Mouse (Mus musculus): ENCODE data around the gene Zfp36l1.

Gene Zfp36l1

GRCm38 (mm10) chr12:80130558-80131358 lies 17.9 kb upstream of the Zfp36l1 start:
- DNase-seq, result peak; percentile 71

- DNase-seq, result peak; percentile 52
These were observed 16.7 kb upstream of the Zfp36l1 start for GRCm38 (mm10) chr12:80129531-80129930.

DNA sequence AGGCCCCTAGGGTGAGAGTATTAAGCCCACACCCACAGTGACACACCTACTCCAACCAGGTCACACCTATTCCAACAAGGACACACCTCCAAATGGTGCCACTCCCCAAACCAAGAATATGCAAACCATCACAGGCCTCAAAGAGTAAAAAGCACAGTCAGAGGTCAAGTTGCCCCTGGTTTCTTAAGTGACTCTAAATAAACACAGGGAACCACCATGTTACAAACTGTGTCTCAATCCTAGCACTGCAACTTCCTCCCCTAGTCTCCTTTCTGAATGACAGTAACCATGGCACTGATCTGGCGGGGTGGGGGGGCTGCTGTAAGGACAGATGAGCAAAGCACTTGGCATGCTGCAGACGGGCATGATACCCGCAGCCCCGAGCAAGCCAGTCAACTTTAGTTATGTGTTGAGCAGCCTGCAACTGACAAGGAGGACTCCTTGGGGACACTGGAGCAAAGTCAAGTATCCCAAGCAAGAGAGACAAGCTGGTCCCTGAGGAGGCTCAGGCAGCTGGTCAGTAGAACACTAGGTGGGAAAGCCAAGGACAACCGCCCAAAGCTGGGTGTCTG lies 14.5 kb upstream of the Zfp36l1 start:
- no peak for DNase-seq

GRCm38 (mm10) chr12:80125316-80125715 lies 12.5 kb upstream of the Zfp36l1 start:
- peak; percentile 69 for DNase-seq

GRCm38 (mm10) chr12:80124756-80125155 lies 11.9 kb upstream of the Zfp36l1 start:
- DNase-seq, result no peak

GRCm38 (mm10) chr12:80124211-80124610 lies 11.4 kb upstream of the Zfp36l1 start:
- no peak for DNase-seq

GRCm38 (mm10) chr12:80123227-80123803 lies 10.5 kb upstream of the Zfp36l1 start:
- DNase-seq, result no peak

DNA sequence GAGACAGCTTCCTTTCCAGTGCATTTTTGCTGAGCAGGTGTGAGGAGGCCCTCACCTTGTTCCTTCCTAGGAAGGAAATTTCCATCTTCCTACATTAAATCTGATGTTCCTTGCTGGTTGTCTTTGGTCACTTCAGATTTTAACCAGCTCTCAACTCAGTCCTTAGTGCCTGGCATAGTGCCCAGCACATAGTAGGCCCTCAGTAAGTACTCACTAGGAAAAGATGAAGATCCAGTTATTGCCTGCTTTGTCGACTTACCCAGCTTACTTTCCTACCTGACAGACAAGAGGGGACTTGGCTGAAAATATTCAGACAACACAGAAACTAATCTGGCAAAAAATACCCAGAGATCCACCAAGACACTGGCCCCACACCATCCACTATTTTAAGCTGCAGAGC lies 8.6 kb upstream of the Zfp36l1 start:
- no peak for DNase-seq

DNA sequence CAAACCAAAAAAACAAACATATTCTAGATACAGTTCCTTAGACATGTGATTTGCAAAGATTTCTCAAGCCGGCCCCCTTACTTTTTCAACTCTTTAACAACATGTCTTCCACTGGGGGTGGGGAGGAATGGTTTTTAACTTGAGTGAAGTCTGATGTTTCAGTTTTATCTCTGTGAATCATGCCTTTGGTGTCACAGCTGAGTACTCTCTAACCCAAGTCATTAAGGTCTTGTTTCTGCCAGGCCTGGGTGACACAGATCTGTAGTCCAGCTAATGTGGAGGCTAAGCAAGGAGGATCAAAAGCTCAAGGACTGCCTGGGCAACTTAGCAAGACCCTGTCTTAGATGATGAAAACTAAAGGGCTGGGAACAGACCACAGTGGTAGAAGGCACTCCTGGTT lies 5.8 kb upstream of the Zfp36l1 start:
- DNase-seq, result no peak

DNA sequence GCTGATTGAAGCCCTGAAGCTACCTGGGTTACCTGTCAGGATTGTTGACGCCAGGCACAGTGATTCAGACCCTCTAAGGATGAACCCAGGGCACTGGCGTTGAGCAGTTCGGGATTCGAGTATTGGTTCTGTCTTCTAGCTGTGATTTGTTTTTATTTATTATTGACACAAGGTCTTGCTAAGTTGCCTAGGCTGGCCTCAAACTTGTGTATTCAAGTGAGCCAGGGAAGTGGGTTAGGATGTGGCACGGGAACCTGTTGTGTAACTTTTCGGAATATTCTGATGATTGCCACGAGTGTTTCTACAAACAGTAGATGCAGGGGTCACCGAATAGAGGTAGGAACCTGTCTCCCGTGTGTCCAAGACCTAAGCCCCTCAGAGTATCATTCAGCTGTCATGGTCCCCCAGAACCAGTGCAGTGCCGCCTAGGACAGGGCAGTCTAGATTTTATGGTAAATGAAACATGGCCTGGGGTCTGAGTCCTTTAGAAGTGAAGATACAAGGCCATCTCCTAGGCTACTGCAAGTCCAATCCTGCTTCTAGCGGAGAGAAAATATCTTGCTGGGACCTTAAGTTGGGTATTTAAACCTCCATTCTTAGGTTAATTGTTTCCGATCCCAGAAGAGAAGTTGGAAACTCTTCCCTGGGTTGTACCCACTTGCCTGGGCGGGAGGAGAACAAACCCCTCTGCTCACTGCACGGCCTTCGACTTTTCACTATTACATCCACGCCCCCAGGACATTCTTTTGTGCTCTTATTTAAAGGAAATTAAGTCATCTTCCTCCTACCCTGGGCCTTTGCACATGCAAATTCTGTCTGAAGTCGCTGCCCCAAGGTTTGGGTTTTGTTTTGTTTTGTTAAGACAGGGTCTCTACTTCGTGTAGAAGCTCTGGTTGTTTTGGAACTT lies 3.6 kb upstream of the Zfp36l1 start:
- peak; percentile 43 for DNase-seq

GRCm38 (mm10) chr12:80115863-80116194 lies 3.0 kb upstream of the Zfp36l1 start:
- no peak for DNase-seq

DNA sequence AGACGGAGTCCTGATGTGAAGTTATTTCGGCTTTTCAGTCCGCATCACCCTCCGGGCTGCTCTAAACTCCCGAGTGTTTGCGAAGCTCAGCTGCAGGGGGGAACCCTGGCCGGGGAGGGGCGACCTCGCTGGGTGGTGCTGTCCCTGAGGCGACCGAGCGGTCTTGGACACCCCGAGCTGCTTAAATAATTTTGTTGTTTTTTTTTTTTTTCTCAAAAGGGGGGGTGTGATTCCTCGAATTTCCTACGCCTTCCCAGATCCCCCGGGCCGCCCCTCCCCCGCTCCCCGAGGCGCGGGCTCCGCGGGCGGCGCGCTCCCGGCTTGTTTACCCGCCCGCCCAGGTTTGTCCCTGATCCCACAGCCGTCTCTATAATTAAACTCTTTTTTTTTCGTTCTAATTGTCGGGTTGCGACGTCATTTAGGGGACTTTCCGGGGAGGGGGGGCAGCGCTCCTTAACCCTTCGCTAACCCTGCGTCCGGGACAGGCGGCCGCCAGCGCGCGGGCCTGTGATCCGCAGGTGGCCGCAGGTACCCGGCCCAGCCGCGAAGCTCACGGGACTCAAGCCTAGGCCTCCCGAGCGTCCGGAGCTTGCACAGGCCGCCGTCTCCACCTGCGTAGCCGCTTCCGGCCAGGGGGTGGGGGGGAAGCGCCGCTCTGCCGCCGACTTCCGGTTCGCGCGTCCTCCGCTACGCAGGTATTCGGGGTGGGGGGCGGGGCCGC lies 2.5 kb upstream of the Zfp36l1 start:
- DNase-seq, result peak; percentile 86

DNA sequence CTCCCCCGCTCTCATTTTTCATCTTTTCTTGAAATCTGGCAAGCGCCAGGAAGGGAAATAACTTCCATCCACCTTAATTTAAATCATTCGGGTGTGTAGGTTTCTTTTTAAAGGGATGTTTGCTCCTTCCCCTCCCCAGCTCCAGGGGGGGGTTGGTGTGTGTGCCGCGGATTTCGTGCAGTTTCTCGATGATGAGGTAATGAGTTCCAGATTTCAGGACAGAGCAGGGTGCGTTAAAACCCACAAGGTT lies 2.0 kb upstream of the Zfp36l1 start:
- no peak for DNase-seq

DNA sequence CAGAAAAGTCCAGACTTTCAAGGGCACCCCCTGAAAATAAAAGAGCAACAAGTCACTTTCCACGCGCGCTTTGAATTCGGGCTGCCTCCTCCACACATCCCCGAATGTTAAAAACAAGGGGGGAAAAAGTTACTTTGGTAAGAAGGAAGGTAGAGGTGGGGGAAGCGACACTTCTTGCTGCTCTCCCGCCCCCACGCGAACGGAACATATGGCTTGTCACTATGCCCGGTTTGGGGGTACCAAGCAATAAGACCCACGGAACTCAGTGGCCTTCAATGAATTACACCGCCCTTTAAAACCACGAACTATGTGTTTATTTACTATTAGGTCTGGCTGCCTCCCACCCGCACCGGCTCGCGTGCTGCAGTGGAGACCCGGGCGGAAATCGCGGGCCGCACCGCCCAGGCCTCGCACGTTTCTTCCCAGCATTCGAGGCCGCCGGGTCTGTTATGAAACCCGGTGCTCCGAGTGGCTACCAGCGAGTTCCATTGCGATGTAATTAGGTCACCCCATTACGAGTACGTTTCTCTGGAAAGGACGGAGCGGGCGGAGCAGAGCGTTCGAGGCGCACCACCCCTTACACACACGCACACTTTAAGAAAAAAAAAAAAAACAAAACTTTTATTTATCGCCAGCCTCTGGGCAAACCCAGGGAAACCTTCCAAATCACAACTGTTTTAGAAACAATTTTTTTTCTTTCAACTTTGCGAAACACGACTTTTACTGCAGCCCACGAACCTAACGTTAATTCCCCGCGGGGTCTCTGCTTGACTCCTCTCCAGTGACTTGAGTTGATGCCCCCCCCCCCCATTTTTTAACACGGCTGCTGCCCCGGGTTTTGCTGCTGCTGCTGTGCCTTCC lies 1.4 kb upstream of the Zfp36l1 start:
- peak; percentile 89 for DNase-seq

DNA sequence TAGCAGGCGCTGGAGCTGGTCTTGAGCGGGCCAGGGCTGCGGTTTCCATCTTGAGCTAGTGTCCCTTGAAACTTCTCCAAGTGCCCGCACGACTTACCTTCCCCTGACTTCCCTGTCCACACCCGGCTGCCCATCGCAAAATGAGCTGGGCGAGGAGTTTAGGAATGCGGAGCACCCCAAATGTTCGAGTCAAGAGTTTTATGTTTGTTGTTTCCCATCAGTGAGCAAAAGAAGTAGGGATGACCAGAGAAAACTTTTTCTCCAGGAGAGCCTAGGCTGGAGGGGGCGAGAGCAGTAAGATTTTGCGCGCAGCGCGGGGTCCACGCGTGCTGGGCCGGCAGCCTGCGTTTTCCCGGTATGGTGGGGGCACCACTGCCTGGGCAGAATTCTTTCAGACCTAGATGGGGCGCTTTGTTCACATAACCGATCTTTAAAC lies 791 bp upstream of the Zfp36l1 start:
- peak; percentile 74 for DNase-seq

DNA sequence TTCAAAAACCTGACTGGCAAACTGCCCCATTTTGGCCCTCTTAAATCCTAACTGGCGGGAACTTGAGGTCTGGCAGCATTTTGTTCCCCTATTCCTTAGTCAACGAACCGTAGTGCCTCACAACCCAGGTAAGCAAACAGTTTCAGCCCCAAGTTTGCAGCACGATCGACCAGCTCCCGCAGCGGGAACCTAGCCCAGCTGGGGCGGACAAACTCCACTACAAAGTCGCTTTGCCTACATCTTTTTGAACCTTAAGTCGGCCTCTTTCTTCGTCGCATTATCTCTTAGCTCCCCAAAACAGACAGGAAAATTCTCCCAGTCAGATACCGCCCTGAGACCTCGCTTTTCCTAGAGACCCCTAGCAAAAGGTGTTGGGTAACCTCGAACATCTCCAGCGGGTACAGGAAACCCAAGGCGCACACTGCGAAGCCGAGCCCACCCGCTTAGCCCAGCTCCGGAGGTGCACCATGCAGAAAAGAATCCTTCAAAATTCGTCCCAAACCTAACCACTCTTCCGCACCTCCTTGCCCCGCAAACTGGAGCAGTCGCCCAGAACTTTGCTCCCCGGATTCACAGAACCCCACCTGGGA lies 647 bp downstream of the Zfp36l1 start:
- DNase-seq, result peak; percentile 48

- peak; percentile 65 for DNase-seq
These were observed 1.4 kb downstream of the Zfp36l1 start for GRCm38 (mm10) chr12:80111131-80112070.

GRCm38 (mm10) chr12:80110546-80110870 lies 2.3 kb downstream of the Zfp36l1 start:
- peak; percentile 45 for DNase-seq

GRCm38 (mm10) chr12:80109753-80110545 lies 2.9 kb downstream of the Zfp36l1 start:
- peak; percentile 51 for DNase-seq

Data from kidney, adult 9 months (tissue).